Mouse (Mus musculus) midbrain, postnatal 0 days (tissue): ENCODE measurements at regions not wholly inside any gene's neighbourhood (a gene's known extent, or its start where the extent isn't known, plus 50 kb on each side); places are given as distances from the start of the nearest gene placed in this dataset.

Experiments used
- ATAC-seq: fragments of 200-750 bp; cut with Nextera tagmentation; 2 replicates; pipeline ENCODE4 v1.8.0; 2017; ENCODE audit warnings: moderate number of reproducible peaks, mild to moderate bottlenecking, moderate TSS enrichment, moderate library complexity; ENCODE audit not compliant: low FRiP score
- DNase-seq: peaks from one replicate; pipeline ENCODE4 v3.0.0-alpha.2; 2015; ENCODE audit warnings: low spot score
- H3K27ac ChIP-seq: fragments of 300-500 bp; sonication (generic); 2 replicates; pipeline ENCODE4 v1.5.1; 2014; ENCODE audit warnings: low read depth, mild to moderate bottlenecking, low read length, mixed read lengths
- H3K27me3 ChIP-seq: fragments of 300-500 bp; sonication (generic); 2 replicates; pipeline ENCODE4 v1.6.1; 2014; ENCODE audit warnings: low read length, control low read depth, mixed read lengths; ENCODE audit not compliant: insufficient read depth
- H3K36me3 ChIP-seq: fragments of 300-500 bp; sonication (generic); 2 replicates; pipeline ENCODE4 v1.6.1; 2014; ENCODE audit warnings: low read length, control low read depth, mixed read lengths; ENCODE audit not compliant: insufficient read depth
- H3K4me1 ChIP-seq: fragments of 300-500 bp; sonication (generic); 2 replicates; pipeline ENCODE4 v1.6.1; 2014; ENCODE audit warnings: mild to moderate bottlenecking, control low read depth, antibody characterized with exemption, low read length, mixed read lengths; ENCODE audit not compliant: insufficient read depth
- H3K4me2 ChIP-seq: fragments of 300-500 bp; sonication (generic); 2 replicates; pipeline ENCODE4 v1.6.1; 2014; ENCODE audit warnings: low read depth, mild to moderate bottlenecking, low read length, mixed read lengths; ENCODE audit not compliant: poor library complexity, severe bottlenecking
- H3K4me3 ChIP-seq: fragments of 300-500 bp; sonication (generic); 2 replicates; pipeline ENCODE4 v1.5.1; 2014; ENCODE audit warnings: low read depth, mild to moderate bottlenecking, low read length, moderate library complexity
- H3K9ac ChIP-seq: fragments of 300-500 bp; sonication (generic); replicated peaks from 2 replicates; pipeline ENCODE4 v1.6.1; 2014; ENCODE audit warnings: mild to moderate bottlenecking, low read length, moderate library complexity, mixed read lengths; ENCODE audit not compliant: poor library complexity, severe bottlenecking
- H3K9me3 ChIP-seq: fragments of 300-500 bp; sonication (generic); 2 replicates; pipeline ENCODE4 v1.6.1; 2016; ENCODE audit warnings: low read length, control low read depth
- CTCF ChIP-seq: IDR thresholded peaks from 2 replicates; pipeline ENCODE4 v1.5.1; 2016; ENCODE audit warnings: antibody characterized with exemption, mild to moderate bottlenecking
- WGBS: fragments of 180-500 bp; shearing (Covaris S2); extraction: QIAGEN DNeasy Blood & Tissue Kit; methylation state at CpG from one replicate; pipeline ENCODE4 v1.1.7; 2014; 5-methylcytosine and 5-hydroxymethylcytosine counted together

GRCm38 (mm10) chr19:53448206-53448605 lies 57.8 kb upstream of the Smndc1 start:
- H3K36me3 ChIP-seq = no peaks in the 10 kb centered on the region
- WGBS = 63% methylated on average over 10 of the region's 10 CpGs
- H3K4me3 ChIP-seq = no peak overlapping the region
- no peak overlapping the region for H3K27ac ChIP-seq
- no peaks in the 10 kb centered on the region for H3K9me3 ChIP-seq
- no peak for TF ChIP-seq CTCF
- peak; percentile 46 for DNase-seq
- H3K27me3 ChIP-seq = no peaks in the 10 kb centered on the region; the same call in none of the 2 replicates
- H3K4me1 ChIP-seq = no peaks in the 10 kb centered on the region
- H3K4me2 ChIP-seq = no peak overlapping the region
- H3K9ac ChIP-seq = no peak overlapping the region
- no peak for ATAC-seq

- Histone ChIP-seq H3K4me1 (no peaks in the 10 kb centered on the region), H3K9me3 (no peaks in the 10 kb centered on the region), H3K27me3 (no peaks in the 10 kb centered on the region; the same call in none of the 2 replicates), H3K9ac (no peak overlapping the region), H3K4me2 (no peak overlapping the region), H3K27ac (no peak overlapping the region), H3K4me3 (no peak overlapping the region), H3K36me3 (no peaks in the 10 kb centered on the region)
- DNase-seq = no peak
- no peak for TF ChIP-seq CTCF
- no peak for ATAC-seq
- whole genome bisulfite sequencing = 64% methylated on average over 6 of the region's 6 CpGs
Observed at GRCm38 (mm10) chr19:53447754-53448153, 57.4 kb upstream of the Smndc1 start.

GRCm38 (mm10) chr19:53446216-53446615 lies 55.8 kb upstream of the Smndc1 start:
- no peak overlapping the region for H3K9ac ChIP-seq
- no peak for TF ChIP-seq CTCF
- no peaks in the 10 kb centered on the region for H3K9me3 ChIP-seq
- no peak overlapping the region for H3K27ac ChIP-seq
- H3K4me1 ChIP-seq = no peaks in the 10 kb centered on the region
- H3K4me2 ChIP-seq = no peak overlapping the region
- H3K4me3 ChIP-seq = no peak overlapping the region
- no peaks in the 10 kb centered on the region; the same call in none of the 2 replicates for H3K27me3 ChIP-seq
- WGBS = 80% methylated on average over 5 of the region's 5 CpGs
- ATAC-seq = no peak
- no peaks in the 10 kb centered on the region for H3K36me3 ChIP-seq
- no peak for DNase-seq

- ATAC-seq (no peak), DNase-seq (no peak)
- no peak overlapping the region for H3K27ac ChIP-seq
- H3K9ac ChIP-seq = no peak overlapping the region
- no peaks in the 10 kb centered on the region; the same call in none of the 2 replicates for H3K27me3 ChIP-seq
- no peak overlapping the region for H3K4me3 ChIP-seq
- no peaks in the 10 kb centered on the region for H3K4me1 ChIP-seq
- H3K9me3 ChIP-seq = no peaks in the 10 kb centered on the region
- H3K36me3 ChIP-seq = no peaks in the 10 kb centered on the region
- TF ChIP-seq CTCF = no peak
- 54% methylated on average over 5 of the region's 5 CpGs for WGBS
- no peak overlapping the region for H3K4me2 ChIP-seq
Observed at GRCm38 (mm10) chr19:53444646-53445045, 54.3 kb upstream of the Smndc1 start.

- DNase-seq = no peak
- no peaks in the 10 kb centered on the region for H3K36me3 ChIP-seq
- H3K9me3 ChIP-seq = no peaks in the 10 kb centered on the region
- H3K9ac ChIP-seq = no peak overlapping the region
- WGBS = 82% methylated on average over 22 of the region's 22 CpGs
- no peak overlapping the region for H3K4me3 ChIP-seq
- H3K27me3 ChIP-seq = no peaks in the 10 kb centered on the region; the same call in none of the 2 replicates
- no peaks in the 10 kb centered on the region for H3K4me1 ChIP-seq
- TF ChIP-seq CTCF = no peak
- ATAC-seq = no peak
- H3K4me2 ChIP-seq = no peak overlapping the region
- H3K27ac ChIP-seq = no peak overlapping the region
Observed at GRCm38 (mm10) chr19:53442756-53443654, 52.6 kb upstream of the Smndc1 start.

- Histone ChIP-seq H3K4me2 (no peak overlapping the region), H3K36me3 (no peaks in the 10 kb centered on the region), H3K9ac (no peak overlapping the region), H3K4me1 (no peaks in the 10 kb centered on the region), H3K9me3 (no peaks in the 10 kb centered on the region), H3K27me3 (no peaks in the 10 kb centered on the region; the same call in none of the 2 replicates), H3K4me3 (no peak overlapping the region), H3K27ac (no peak overlapping the region)
- DNase-seq (no peak), ATAC-seq (no peak)
- no peak for TF ChIP-seq CTCF
- WGBS = 94% methylated on average over 4 of the region's 4 CpGs
Observed at GRCm38 (mm10) chr19:53442132-53442610, 51.8 kb upstream of the Smndc1 start.
